Mouse (Mus musculus) frontal cortex, postnatal 25 days (tissue): ENCODE measurements around the gene Tgfa.

Experiments used
- DNase-seq, 2 experiments: peaks; one replicate each; pipeline ENCODE4 v3.0.0; 2022; ENCODE audit warnings: low spot score in 2 of 2

Tgfa gene

DNA sequence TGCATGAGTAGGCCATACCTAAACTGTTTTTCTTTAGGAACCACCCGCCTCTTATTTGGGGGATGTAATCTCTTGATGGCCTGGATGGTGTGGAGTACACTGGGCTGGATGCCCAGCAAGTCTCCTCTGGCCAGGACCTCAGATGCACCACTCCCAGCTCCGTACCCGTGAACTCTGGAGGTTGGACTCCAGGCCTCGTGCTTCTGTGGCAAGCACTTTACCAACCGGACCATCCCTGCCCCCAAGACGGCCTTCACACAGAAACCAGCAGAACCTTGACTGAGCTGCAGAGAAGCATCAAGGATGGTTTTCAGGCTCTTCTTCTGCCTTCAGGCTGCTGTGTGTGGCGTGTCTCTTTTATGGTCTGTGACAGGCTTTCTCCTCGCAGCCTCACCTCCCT, 98.3 kb downstream of the Tgfa start:
- DNase-seq = no peak

- DNase-seq = no peak
Observed at GRCm38 (mm10) chr6:86295451-86295850, 100.4 kb downstream of the Tgfa start.

GRCm38 (mm10) chr6:86296126-86296525, 101.1 kb downstream of the Tgfa start:
- DNase-seq = no peak

- DNase-seq = no peak
Observed at GRCm38 (mm10) chr6:86296938-86297337, 101.9 kb downstream of the Tgfa start.

- DNase-seq = no peak
Observed at GRCm38 (mm10) chr6:86298961-86299360, 103.9 kb downstream of the Tgfa start.

DNA sequence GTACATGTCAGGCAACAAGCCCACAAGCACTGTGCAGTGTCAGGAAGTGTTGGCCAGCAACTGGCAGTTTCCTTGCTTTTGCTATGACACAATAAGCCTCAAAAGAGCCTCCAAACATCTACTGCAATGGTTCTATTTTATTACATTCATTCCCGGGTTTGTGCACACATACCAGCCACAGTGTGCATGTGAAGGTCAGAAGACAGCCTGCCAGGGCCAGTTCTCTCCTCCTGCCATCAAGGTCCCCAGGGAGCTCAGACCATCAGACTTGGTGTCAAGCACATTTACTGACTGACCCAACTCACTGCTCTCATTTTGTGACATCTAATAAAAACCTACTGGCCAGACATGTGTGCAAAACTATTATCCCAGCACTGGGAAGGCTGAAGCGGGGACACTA, 104.4 kb downstream of the Tgfa start:
- no peak for DNase-seq

DNA sequence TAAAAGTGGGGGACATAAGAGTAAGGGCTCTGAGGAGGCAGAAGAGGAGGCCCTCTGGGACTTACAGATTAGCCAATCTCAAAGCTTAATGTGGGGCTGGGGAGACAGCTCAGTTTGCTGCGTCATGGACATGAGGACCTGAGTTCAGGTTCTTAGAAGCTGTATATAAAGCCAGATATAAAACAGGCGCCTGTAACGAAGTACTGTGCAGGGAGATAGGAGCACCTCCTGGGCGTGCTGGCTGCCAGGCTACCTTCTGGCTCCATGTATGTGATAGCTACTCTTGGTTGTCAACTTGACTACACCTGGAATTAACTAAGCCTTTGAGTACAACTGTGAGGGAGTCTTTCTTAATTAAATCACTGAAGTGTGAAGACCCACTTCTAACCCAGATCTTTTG, 110.7 kb downstream of the Tgfa start:
- no peak for DNase-seq

DNA sequence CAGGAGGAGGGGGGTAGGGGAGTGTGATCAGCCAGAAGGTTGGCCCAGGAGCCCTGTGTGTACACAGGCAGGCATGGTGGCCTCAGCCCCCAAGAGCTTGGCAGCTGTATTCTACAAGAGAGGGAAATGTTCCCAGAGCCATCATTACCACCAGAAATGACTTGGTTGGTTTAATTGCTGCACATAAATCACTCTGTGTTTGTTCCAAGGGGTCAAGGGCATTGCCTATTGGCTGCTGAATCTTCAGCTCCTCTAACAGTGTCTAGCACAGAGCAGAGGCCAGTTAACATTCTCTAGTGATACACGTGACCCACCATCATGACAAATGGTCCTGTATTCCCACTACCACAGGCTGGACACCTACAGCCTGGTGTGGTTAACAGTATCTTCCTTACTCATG, 119.0 kb downstream of the Tgfa start:
- no peak for DNase-seq

DNA sequence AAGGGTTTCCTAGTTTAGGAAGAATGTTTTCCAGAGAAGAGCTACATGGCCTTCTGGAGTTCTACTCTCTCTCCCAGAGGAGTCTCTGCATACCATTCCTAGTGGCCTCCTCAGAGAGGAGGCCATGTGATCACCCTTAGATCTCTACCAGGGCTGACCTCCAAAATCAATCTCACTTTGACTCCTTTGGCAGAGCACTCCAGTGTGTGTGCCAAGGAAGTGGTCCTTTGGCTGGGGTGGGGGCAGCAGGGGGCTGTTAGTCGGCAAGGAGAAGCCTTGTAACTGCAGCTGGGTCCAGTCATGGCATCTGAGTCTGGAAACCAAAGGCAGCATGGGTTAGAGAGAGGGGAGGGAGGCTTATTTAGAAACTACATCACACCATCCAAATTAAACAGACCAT, 122.0 kb downstream of the Tgfa start:
- DNase-seq = no peak

- DNase-seq = no peak
Observed at GRCm38 (mm10) chr6:86318855-86319254, 123.8 kb downstream of the Tgfa start.

- no peak for DNase-seq
Observed at GRCm38 (mm10) chr6:86322031-86322563, 127.1 kb downstream of the Tgfa start.

- no peak for DNase-seq
Observed at GRCm38 (mm10) chr6:86322991-86323390, 128.0 kb downstream of the Tgfa start.

GRCm38 (mm10) chr6:86324400-86324799, 129.4 kb downstream of the Tgfa start:
- no peak for DNase-seq
